Mouse (Mus musculus): ENCODE measurements around the gene Vmn2r17.

Vmn2r17 gene

DNA sequence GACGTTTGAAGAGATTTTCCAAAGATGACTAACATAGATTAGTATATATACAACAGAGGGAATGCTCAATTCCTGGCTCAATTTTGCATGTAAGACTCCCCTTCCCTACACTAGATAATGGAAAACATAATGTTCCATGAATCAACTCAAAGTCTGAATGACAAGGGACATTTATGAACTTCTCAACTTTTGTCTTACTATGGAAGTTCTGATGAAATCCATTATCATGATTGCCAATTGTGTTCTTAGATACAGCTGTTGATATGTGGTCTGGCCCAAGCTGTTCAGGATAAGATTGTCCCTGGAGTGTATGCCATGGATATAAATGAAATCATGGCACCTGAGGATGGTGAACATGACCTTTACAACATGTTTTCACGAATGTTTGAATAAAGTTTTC is at the start of gene Vmn2r17:
TSS of gene Vmn2r17 (plus strand) at position 301 of the 400 bp plus-strand sequence.
- DNase-seq (ENCODE audit: extremely low spot score, low read depth, low spot score), result no peak

GRCm38 (mm10) chr5:109466576-109467506 is 47.4 kb downstream of the Vmn2r17 start:
- no peak for DNase-seq (ENCODE audit: extremely low spot score, low read depth, low spot score)

GRCm38 (mm10) chr5:109506729-109507128 is 87.2 kb downstream of the Vmn2r17 start:
- DNase-seq (ENCODE audit: extremely low spot score, low read depth, low spot score), result no peak
